Mouse (Mus musculus) intestine, embryonic 15.5 days (tissue): ENCODE results near the gene Ccpg1. TPM values are rescaled to one million over a fixed set of nuclear protein-coding genes. Genes with fewer than 3 reads are reported as not detected.

Experiments
- ATAC-seq: fragments of 200-750 bp; cut with Nextera tagmentation; 2 replicates; pipeline ENCODE4 v1.8.0; 2017; ENCODE audit warnings: moderate TSS enrichment, moderate library complexity
- H3K27ac ChIP-seq: fragments of 300-500 bp; sonication (generic); 2 replicates; pipeline ENCODE4 v1.5.1; 2015; ENCODE audit warnings: mild to moderate bottlenecking, inconsistent platforms
- H3K27me3 ChIP-seq: fragments of 300-500 bp; sonication (generic); replicated peaks from 2 replicates; pipeline ENCODE4 v1.6.1; 2015; ENCODE audit warnings: inconsistent platforms
- H3K36me3 ChIP-seq: fragments of 300-500 bp; sonication (generic); 2 replicates; pipeline ENCODE4 v1.6.1; 2015; ENCODE audit warnings: inconsistent platforms
- H3K4me1 ChIP-seq: fragments of 300-500 bp; sonication (generic); replicated peaks from 2 replicates; pipeline ENCODE4 v1.6.1; 2015; ENCODE audit warnings: inconsistent platforms
- H3K4me2 ChIP-seq: fragments of 300-500 bp; sonication (generic); replicated peaks from 2 replicates; pipeline ENCODE4 v1.6.1; 2015; ENCODE audit warnings: mild to moderate bottlenecking, inconsistent platforms
- H3K4me3 ChIP-seq: fragments of 300-500 bp; sonication (generic); replicated peaks from 2 replicates; pipeline ENCODE4 v1.5.1; 2015; ENCODE audit warnings: inconsistent platforms
- H3K9ac ChIP-seq: fragments of 300-500 bp; sonication (generic); 2 replicates; pipeline ENCODE4 v1.6.1; 2015; ENCODE audit warnings: inconsistent platforms
- H3K9me3 ChIP-seq: fragments of 300-500 bp; sonication (generic); 2 replicates; pipeline ENCODE4 v1.6.1; 2016; ENCODE audit warnings: inconsistent platforms
- WGBS: fragments of 180-500 bp; shearing (Covaris S2); methylation state at CpG from one replicate; pipeline ENCODE4 v1.1.7; 2015; 5-methylcytosine and 5-hydroxymethylcytosine counted together
- polyA plus RNA-seq: library from polyadenylated mRNA; unstranded; fragments of >200 nt; fragmentation: Nextera tagmentation; extraction: Ambion mirVana; gene quantifications from 2 replicates; pipeline ENCODE4 v1.2.1, GENCODE M21; 2015

Ccpg1 gene
- polyA plus RNA-seq, 1 experiment from 2014 or later, result 25.0 TPM

DNA sequence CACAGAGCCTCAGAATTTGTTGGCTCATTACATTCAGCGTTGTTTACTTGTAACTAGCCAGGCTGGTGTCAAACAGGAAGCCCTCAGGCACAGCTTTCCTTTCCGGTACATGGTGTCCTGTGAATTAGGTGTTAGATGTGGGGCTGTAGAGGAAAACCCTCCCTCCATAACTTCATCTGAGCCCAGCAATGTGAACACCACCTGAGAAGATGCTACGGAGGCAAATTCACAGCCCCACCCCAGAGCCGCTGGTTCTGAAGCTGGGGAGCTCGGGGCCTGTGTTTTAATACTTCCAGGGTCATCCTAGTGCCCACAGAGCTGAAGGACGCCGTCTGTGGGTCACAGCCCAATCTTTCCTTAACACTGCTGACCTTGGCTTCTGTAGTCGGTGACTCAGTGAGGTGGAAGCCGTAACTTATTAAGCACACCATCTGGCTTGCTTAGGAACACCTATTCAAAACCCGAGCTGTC lies 70.2 kb downstream of the Ccpg1 start:
- no peaks in the 10 kb centered on the region for H3K27me3 ChIP-seq
- no peak overlapping the region for H3K9ac ChIP-seq
- 0 out of 2 replicates have a peak, but pooled peaks have one; percentile 17 for ATAC-seq
- no peak overlapping the region for H3K27ac ChIP-seq
- no peak overlapping the region for H3K4me3 ChIP-seq
- H3K4me2 ChIP-seq, result no peak overlapping the region
- H3K4me1 ChIP-seq, result no peaks in the 10 kb centered on the region
- no peaks in the 10 kb centered on the region for H3K9me3 ChIP-seq
- 55% methylated on average over 10 of the region's 10 CpGs for WGBS
- no peaks in the 10 kb centered on the region for H3K36me3 ChIP-seq

DNA sequence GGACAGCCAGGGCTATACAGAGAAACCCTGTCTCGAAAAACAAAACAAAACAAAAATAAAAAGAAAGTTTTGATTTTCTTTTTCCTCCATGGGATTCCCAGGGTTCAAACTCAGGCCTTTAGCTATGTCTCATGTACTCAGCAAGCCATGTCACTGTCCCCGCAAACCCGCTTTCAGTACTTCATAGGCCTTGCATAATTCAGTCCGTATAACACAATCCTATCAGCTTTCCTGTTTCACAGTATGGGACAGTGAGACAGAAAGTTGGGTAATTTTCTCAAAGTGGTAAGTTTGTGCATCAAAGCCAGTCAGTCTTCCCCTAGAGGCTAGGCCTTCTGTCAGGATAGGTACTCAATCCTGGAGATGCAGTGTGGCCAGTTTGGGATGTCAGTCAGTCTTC lies 74.0 kb downstream of the Ccpg1 start:
- Histone ChIP-seq H3K4me2 (no peak overlapping the region), H3K4me3 (no peak overlapping the region), H3K36me3 (no peaks in the 10 kb centered on the region), H3K27ac (no peak overlapping the region), H3K9ac (no peak overlapping the region), H3K27me3 (no peaks in the 10 kb centered on the region), H3K4me1 (0 out of 2 replicates have a peak, but pooled peaks cover 7% of the 10 kb centered on the region), H3K9me3 (no peaks in the 10 kb centered on the region)
- no peak for ATAC-seq
- 89% methylated on average over 4 of the region's 4 CpGs for WGBS

DNA sequence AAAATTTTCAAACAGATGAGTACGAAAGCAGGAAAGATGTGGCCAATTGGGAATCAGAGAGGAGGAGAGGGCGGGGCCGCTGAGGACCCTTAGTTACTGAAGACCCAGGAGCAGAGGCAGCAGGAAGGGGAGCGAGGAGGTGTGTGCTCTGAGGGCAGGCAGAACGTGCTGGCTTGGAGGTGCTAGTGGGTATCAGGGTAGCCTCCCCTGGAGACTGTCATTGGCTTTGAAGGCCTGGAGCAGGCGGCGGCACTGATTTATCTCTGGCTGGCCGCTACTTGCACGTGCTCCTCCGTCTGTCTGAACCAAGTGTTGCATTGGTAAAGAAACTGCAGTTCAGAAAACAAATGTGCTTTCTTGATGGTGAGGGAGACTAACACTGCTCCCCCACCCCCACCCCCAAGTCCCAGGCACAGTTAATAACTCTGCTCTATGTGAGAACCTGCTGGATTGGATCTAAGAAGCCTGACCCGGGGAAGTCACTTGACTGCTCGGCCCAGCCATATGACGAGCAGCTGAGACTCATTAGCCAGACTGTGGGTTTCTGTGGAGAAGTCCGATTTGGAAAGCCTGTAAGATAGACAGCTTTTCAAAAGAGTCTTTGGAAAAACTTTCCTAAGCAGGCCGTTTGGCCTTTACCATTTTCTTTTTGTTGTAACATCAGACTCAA lies 78.5 kb downstream of the Ccpg1 start:
- no peaks in the 10 kb centered on the region for H3K36me3 ChIP-seq
- 26% methylated on average over 15 of the region's 15 CpGs for WGBS
- no peak overlapping the region for H3K9ac ChIP-seq
- no peak overlapping the region for H3K4me3 ChIP-seq
- ATAC-seq, result no peak
- H3K9me3 ChIP-seq, result no peaks in the 10 kb centered on the region
- H3K27ac ChIP-seq, result no peak overlapping the region
- H3K4me2 ChIP-seq, result peak overlapping the region; percentile 40
- peaks cover 19% of the 10 kb centered on the region for H3K4me1 ChIP-seq
- no peaks in the 10 kb centered on the region for H3K27me3 ChIP-seq

Other genes with a start within 250 kb of the Ccpg1 start
- gene Prtg, start 178.6 kb upstream of the Ccpg1 start, polyA plus RNA-seq, result 0.40 and 0.52 TPM in 2 replicates
- gene Pygo1, start 59.8 kb upstream of the Ccpg1 start, polyA plus RNA-seq, result 2.7 and 2.9 TPM in 2 replicates
- 0.73 and 0.86 TPM in 2 replicates for gene Dyx1c1, start 26.6 kb upstream of the Ccpg1 start, polyA plus RNA-seq
- gene Gm44503, start 26.6 kb upstream of the Ccpg1 start, polyA plus RNA-seq, result not detected in 2 replicates
- 11.8 and 12.0 TPM in 2 replicates for gene Ccpg1os, start within 50 bp of the Ccpg1 start, polyA plus RNA-seq
- gene Pigb, start 54.9 kb downstream of the Ccpg1 start, polyA plus RNA-seq, result 14.0 and 14.9 TPM in 2 replicates
- 7.9 and 9.0 TPM in 2 replicates for gene Rab27a, start 59.4 kb downstream of the Ccpg1 start, polyA plus RNA-seq
- not detected in 2 replicates for gene Khdc3, start 116.4 kb downstream of the Ccpg1 start, polyA plus RNA-seq
- gene Gm20509, start 117.0 kb downstream of the Ccpg1 start, polyA plus RNA-seq, result 0.14 TPM in 1 of 2 replicates, not detected in the other
- 94.3 and 108 TPM in 2 replicates for gene Rsl24d1, start 128.0 kb downstream of the Ccpg1 start, polyA plus RNA-seq